ENCODE assay signal across 11 mouse cellular contexts in genomic region chr3:92288489-92288888, GRCm38 (mm10). TPM values are rescaled to one million over a fixed set of nuclear protein-coding genes. Genes with fewer than 3 reads are reported as not detected.
"Had no signal": no experiment of that assay in that cellular context is flagged by ENCODE, and none has a peak within 500 bp of the region (broad histone marks: within the 10 kb centered on the region; RNA-seq: fewer than 3 reads in every experiment).

No protein-coding gene starts in this region.

RNA-seq across cellular contexts. Expression of gene Sprr2a3, which starts 3.3 kb away (rescaled TPM):
- polyA plus RNA-seq: lung, embryonic 14.5 days; midbrain, embryonic 11.5 days; midbrain, embryonic 13.5 days; midbrain, embryonic 16.5 days; neural tube, embryonic 12.5 days; neural tube, embryonic 14.5 days had no signal

RNA-seq across cellular contexts. Expression of gene Sprr2b, which starts 27.9 kb away (rescaled TPM):
- polyA plus RNA-seq: lung, embryonic 14.5 days; lung, embryonic 16.5 days; midbrain, embryonic 11.5 days; midbrain, embryonic 13.5 days; midbrain, embryonic 16.5 days; neural tube, embryonic 14.5 days; small intestine, adult 2 months; stomach, embryonic 14.5 days; stomach, embryonic 16.5 days had no signal

RNA-seq across cellular contexts. Expression of gene Sprr2d, which starts 50.5 kb away (rescaled TPM):
- polyA plus RNA-seq: liver, embryonic 16.5 days; lung, embryonic 14.5 days; lung, embryonic 16.5 days; midbrain, embryonic 11.5 days; midbrain, embryonic 13.5 days; midbrain, embryonic 16.5 days; neural tube, embryonic 12.5 days; neural tube, embryonic 14.5 days; small intestine, adult 2 months; stomach, embryonic 14.5 days had no signal
